Mouse (Mus musculus) megakaryocyte, embryonic 14.5 days (primary cell): ENCODE results near the gene Mtus2.

ENCODE experiments used
- FLI1 ChIP-seq: IDR thresholded peaks from 2 replicates; pipeline ENCODE4 v1.6.1; 2012; ENCODE audit warnings: low read length, inconsistent platforms, mixed read lengths
- GATA1 ChIP-seq: IDR thresholded peaks from 3 replicates; pipeline ENCODE4 v1.6.1; 2012; ENCODE audit warnings: mixed read lengths, low read length, inconsistent platforms, borderline replicate concordance

DNA sequence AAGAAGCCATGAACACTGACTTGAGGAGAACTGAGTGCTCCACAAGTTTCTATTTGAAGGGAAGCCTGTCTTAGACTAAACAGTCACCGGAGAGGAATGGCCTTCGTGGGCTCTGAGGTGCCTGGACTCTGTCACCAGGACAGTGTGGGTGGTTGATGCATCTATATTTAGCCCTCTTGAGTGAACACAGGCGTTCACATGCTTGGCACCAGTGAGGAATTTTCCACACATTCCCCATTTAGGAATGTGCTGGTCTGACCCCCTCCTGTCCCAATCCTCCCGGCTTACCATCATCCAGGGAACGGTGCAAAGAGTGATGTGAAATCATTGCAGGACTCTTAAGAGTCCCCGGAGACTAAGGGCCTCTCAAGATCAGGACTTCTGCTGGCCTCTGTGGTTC is 314.9 kb downstream of the Mtus2 start:
- TF ChIP-seq GATA1 (no peak), FLI1 (no peak)
